In genomic region chrX:119927852-119928251, GRCm38 (mm10) we compare ENCODE assay signal across 8 mouse cellular contexts. TPM values are rescaled to one million over a fixed set of nuclear protein-coding genes. Genes with fewer than 3 reads are reported as not detected.
DNase-seq lines count a peak whose midpoint lies in the region; ATAC-seq and TF ChIP-seq lines count a peak whose summit lies in the region.
"Had no signal": no experiment of that assay in that cellular context is flagged by ENCODE, and none has a peak within 500 bp of the region (broad histone marks: within the 10 kb centered on the region; RNA-seq: fewer than 3 reads in every experiment).

No protein-coding gene starts in this region.

- H3K9me3 ChIP-seq in lung, embryonic 14.5 days (ENCODE audit: low read depth, low read length), result no peaks in the 10 kb centered on the region
- no peaks in the 10 kb centered on the region for H3K9me3 ChIP-seq in lung, postnatal 0 days (ENCODE audit: low read length)
- no peaks in the 10 kb centered on the region for H3K9me3 ChIP-seq in forebrain, postnatal 0 days (ENCODE audit: low read length)
- H3K9me3 ChIP-seq in limb, embryonic 15.5 days, result no peaks in the 10 kb centered on the region
- H3K9me3 ChIP-seq: liver, embryonic 13.5 days had no signal

- 88% methylated on average over 5 of the region's 5 CpGs for WGBS in lung, embryonic 14.5 days
- 85% methylated on average over 5 of the region's 5 CpGs for WGBS in lung, postnatal 0 days
- 69% methylated on average over 5 of the region's 5 CpGs for WGBS in forebrain, postnatal 0 days
- WGBS in limb, embryonic 15.5 days, result 85% methylated on average over 5 of the region's 5 CpGs

- no peaks in the 10 kb centered on the region for H3K36me3 ChIP-seq in lung, embryonic 14.5 days (ENCODE audit: insufficient read depth)
- H3K36me3 ChIP-seq in lung, postnatal 0 days (ENCODE audit: insufficient read depth, low read length), result no peaks in the 10 kb centered on the region
- no peaks in the 10 kb centered on the region for H3K36me3 ChIP-seq in forebrain, postnatal 0 days (ENCODE audit: insufficient read depth)
- no peaks in the 10 kb centered on the region for H3K36me3 ChIP-seq in limb, embryonic 15.5 days
- H3K36me3 ChIP-seq: liver, embryonic 13.5 days had no signal

- H3K9ac ChIP-seq in lung, embryonic 14.5 days, result no peak overlapping the region
- no peak overlapping the region for H3K9ac ChIP-seq in lung, postnatal 0 days (replicated peaks; ENCODE audit: low read depth)
- peak overlapping the region; percentile 65; the same call in 1 of the 2 replicates for H3K9ac ChIP-seq in forebrain, postnatal 0 days
- no peak overlapping the region for H3K9ac ChIP-seq in limb, embryonic 15.5 days
- H3K9ac ChIP-seq: liver, embryonic 13.5 days had no signal

- H3K4me3 ChIP-seq in lung, embryonic 14.5 days (ENCODE audit: low read depth, low read length), result no peak overlapping the region
- no peak overlapping the region for H3K4me3 ChIP-seq in lung, postnatal 0 days (ENCODE audit: low read depth, low read length)
- no peak overlapping the region for H3K4me3 ChIP-seq in forebrain, postnatal 0 days (ENCODE audit: low read depth, low read length)
- H3K4me3 ChIP-seq in limb, embryonic 15.5 days, result 0 out of 2 replicates have a peak overlapping the region, but pooled peaks have one; percentile 42
- H3K4me3 ChIP-seq: liver, embryonic 13.5 days had no signal

- peak overlapping the region; percentile 53 for H3K4me2 ChIP-seq in lung, embryonic 14.5 days
- H3K4me2 ChIP-seq in lung, postnatal 0 days (replicated peaks; ENCODE audit: low read depth, low read length), result no peak overlapping the region
- H3K4me2 ChIP-seq in forebrain, postnatal 0 days (ENCODE audit: low read depth), result peak overlapping the region; percentile 47
- no peak overlapping the region for H3K4me2 ChIP-seq in limb, embryonic 15.5 days

- no peak for TF ChIP-seq EP300 in lung, postnatal 0 days (IDR thresholded peaks at IDR 0.05)

- H3K27ac ChIP-seq in lung, embryonic 14.5 days (ENCODE audit: low read depth), result no peak overlapping the region
- H3K27ac ChIP-seq in lung, postnatal 0 days (ENCODE audit: low read length), result no peak overlapping the region
- H3K27ac ChIP-seq in forebrain, postnatal 0 days (ENCODE audit: low read depth, low read length), result 0 out of 2 replicates have a peak overlapping the region, but pooled peaks have one; percentile 83
- no peak overlapping the region for H3K27ac ChIP-seq in limb, embryonic 15.5 days
- H3K27ac ChIP-seq: liver, embryonic 13.5 days had no signal

- no peak for ATAC-seq in lung, embryonic 14.5 days (ENCODE audit: insufficient read depth)
- no peak for ATAC-seq in lung, postnatal 0 days
- ATAC-seq in forebrain, postnatal 0 days, result no peak
- no peak for ATAC-seq in limb, embryonic 15.5 days (ENCODE audit: insufficient number of reproducible peaks, low FRiP score, low TSS enrichment, low read depth)

- DNase-seq in lung, embryonic 14.5 days, result no peak
- no peak for DNase-seq in lung, postnatal 0 days (ENCODE audit: low spot score)
- DNase-seq in forebrain, postnatal 0 days, result no peak
- peak; percentile 37 for DNase-seq in retina, postnatal 1 day
- DNase-seq in kidney, adult 11 months, result no peak
- DNase-seq in lung, postnatal 25 days (ENCODE audit: low spot score), result no peak
- DNase-seq: liver, embryonic 13.5 days had no signal

- H3K4me1 ChIP-seq in lung, embryonic 14.5 days (ENCODE audit: insufficient read depth), result no peaks in the 10 kb centered on the region
- H3K4me1 ChIP-seq in lung, postnatal 0 days (ENCODE audit: insufficient read depth, low read depth, low read length), result no peaks in the 10 kb centered on the region
- no peaks in the 10 kb centered on the region for H3K4me1 ChIP-seq in forebrain, postnatal 0 days (ENCODE audit: insufficient read depth)
- H3K4me1 ChIP-seq in limb, embryonic 15.5 days, result no peaks in the 10 kb centered on the region
- H3K4me1 ChIP-seq: liver, embryonic 13.5 days had no signal

- TF ChIP-seq CTCF in lung, embryonic 14.5 days (IDR thresholded peaks at IDR 0.05; ENCODE audit: low read depth), result no peak
- no peak for TF ChIP-seq CTCF in lung, postnatal 0 days (IDR thresholded peaks at IDR 0.05)
- no peak for TF ChIP-seq CTCF in forebrain, postnatal 0 days (IDR thresholded peaks at IDR 0.05; ENCODE audit: low read depth)

- no peaks in the 10 kb centered on the region for H3K27me3 ChIP-seq in lung, embryonic 14.5 days (ENCODE audit: insufficient read depth, low read length)
- H3K27me3 ChIP-seq in lung, postnatal 0 days (replicated peaks; ENCODE audit: insufficient read depth, low read length), result no peaks in the 10 kb centered on the region
- no peaks in the 10 kb centered on the region for H3K27me3 ChIP-seq in forebrain, postnatal 0 days (ENCODE audit: insufficient read depth, low read length)
- no peaks in the 10 kb centered on the region for H3K27me3 ChIP-seq in limb, embryonic 15.5 days
- H3K27me3 ChIP-seq: liver, embryonic 13.5 days had no signal

RNA-seq across cellular contexts. Expression of gene Pabpc5, which starts 0.9 kb away (rescaled TPM):
- 0.37 and 0.38 TPM in 2 replicates for polyA plus RNA-seq in lung, embryonic 14.5 days (2014; fragmentation: Nextera tagmentation; extraction: Ambion mirVana)
- not detected in 2 replicates for polyA plus RNA-seq in lung, postnatal 0 days (2015; fragmentation: Nextera tagmentation; extraction: Ambion mirVana)
- total RNA-seq in forebrain, postnatal 0 days (2014; rRNA removed), result 7.5 and 14.7 TPM in 2 replicates
- 0.45 and 1.2 TPM in 2 replicates for polyA plus RNA-seq in forebrain, postnatal 0 days (2015; fragmentation: Nextera tagmentation; extraction: Ambion mirVana)
- 0.31 and 0.47 TPM in 2 replicates for polyA plus RNA-seq in limb, embryonic 15.5 days (2015; fragmentation: Nextera tagmentation; extraction: Ambion mirVana)
- polyA plus RNA-seq: liver, embryonic 13.5 days had no signal

Comparison
In these comparisons a context has a peak if more than half of its experiments do, and no peak if none do; other contexts are left out.
1. H3K4me2 ChIP-seq: peak in lung, embryonic 14.5 days (single experiment) and forebrain, postnatal 0 days (single experiment); none in lung, postnatal 0 days (single experiment) and limb, embryonic 15.5 days (single experiment).